ENCODE assay signal across 17 mouse cellular contexts in the genomic region with DNA sequence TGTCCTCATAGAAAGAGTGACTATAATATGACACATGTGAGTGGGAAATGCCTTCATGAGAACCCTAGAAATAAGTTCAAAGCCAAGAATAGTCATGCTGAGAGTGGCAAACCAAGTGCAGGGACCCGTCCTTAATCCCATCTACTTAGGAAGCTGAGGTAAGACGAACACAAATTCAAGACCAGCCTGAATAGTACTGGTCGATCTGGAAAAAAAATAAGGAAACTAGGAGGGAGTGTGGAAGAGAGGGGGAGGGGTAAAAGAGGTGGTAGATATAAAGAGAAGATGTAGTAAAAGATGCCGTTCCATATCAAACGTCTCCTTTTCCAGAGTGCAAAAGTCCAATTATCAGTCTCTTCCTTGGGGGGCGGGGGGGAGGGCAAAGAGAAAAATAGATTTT.
A peak's percentile ranks its signal among the peaks of the same experiment; 100 is the strongest.
DNase-seq lines count a peak whose midpoint lies in the region; ATAC-seq and TF ChIP-seq lines count a peak whose summit lies in the region.
"Had no signal": no experiment of that assay in that cellular context is flagged by ENCODE, and none has a peak within 500 bp of the region (broad histone marks: within the 10 kb centered on the region; RNA-seq: fewer than 3 reads in every experiment).

No protein-coding gene starts in this region.

- H3K27ac ChIP-seq in forebrain, embryonic 10.5 days: 0 out of 2 replicates have a peak overlapping the region, but pooled peaks have one; percentile 0
- no peak overlapping the region for H3K27ac ChIP-seq in forebrain, postnatal 0 days (ENCODE audit: low read depth, low read length)
- no peak overlapping the region for H3K27ac ChIP-seq in forebrain, embryonic 14.5 days (ENCODE audit: low read depth, low read length)
- H3K27ac ChIP-seq in forebrain, embryonic 11.5 days (ENCODE audit: low read depth, low read length): no peak overlapping the region
- no peak overlapping the region for H3K27ac ChIP-seq in forebrain, embryonic 16.5 days (ENCODE audit: low read length)
- H3K27ac ChIP-seq in hindbrain, embryonic 10.5 days: no peak overlapping the region
- H3K27ac ChIP-seq: embryonic facial prominence, embryonic 13.5 days; embryonic facial prominence, embryonic 15.5 days had no signal

- H3K4me1 ChIP-seq in forebrain, embryonic 10.5 days: no peaks in the 10 kb centered on the region
- H3K4me1 ChIP-seq in forebrain, postnatal 0 days (ENCODE audit: insufficient read depth): no peaks in the 10 kb centered on the region
- no peaks in the 10 kb centered on the region for H3K4me1 ChIP-seq in forebrain, embryonic 14.5 days (ENCODE audit: control insufficient read depth, insufficient read depth, low read length)
- H3K4me1 ChIP-seq in forebrain, embryonic 11.5 days (replicated peaks; ENCODE audit: control insufficient read depth, insufficient read depth, low read length): no peaks in the 10 kb centered on the region
- H3K4me1 ChIP-seq in forebrain, embryonic 16.5 days (replicated peaks; ENCODE audit: control insufficient read depth, insufficient read depth, low read length): no peaks in the 10 kb centered on the region
- H3K4me1 ChIP-seq in hindbrain, embryonic 10.5 days (replicated peaks): no peaks in the 10 kb centered on the region
- H3K4me1 ChIP-seq: embryonic facial prominence, embryonic 13.5 days; embryonic facial prominence, embryonic 15.5 days had no signal

- H3K27me3 ChIP-seq in forebrain, embryonic 10.5 days (ENCODE audit: poor library complexity, severe bottlenecking): no peaks in the 10 kb centered on the region
- H3K27me3 ChIP-seq in forebrain, postnatal 0 days (ENCODE audit: insufficient read depth, low read length): no peaks in the 10 kb centered on the region
- no peaks in the 10 kb centered on the region for H3K27me3 ChIP-seq in forebrain, embryonic 14.5 days (replicated peaks; ENCODE audit: control insufficient read depth, insufficient read depth, low read length)
- H3K27me3 ChIP-seq in forebrain, embryonic 11.5 days (ENCODE audit: control insufficient read depth, insufficient read depth, low read length): no peaks in the 10 kb centered on the region
- no peaks in the 10 kb centered on the region for H3K27me3 ChIP-seq in forebrain, embryonic 16.5 days (replicated peaks; ENCODE audit: control insufficient read depth, insufficient read depth, low read length)
- no peaks in the 10 kb centered on the region for H3K27me3 ChIP-seq in hindbrain, embryonic 10.5 days (ENCODE audit: insufficient read depth, poor library complexity, severe bottlenecking)
- H3K27me3 ChIP-seq: CH12.LX; embryonic facial prominence, embryonic 13.5 days; embryonic facial prominence, embryonic 15.5 days; Patski had no signal

- WGBS in forebrain, embryonic 10.5 days: 84% methylated on average over 6 of the region's 6 CpGs
- 61% methylated on average over 6 of the region's 6 CpGs for WGBS in forebrain, postnatal 0 days
- 76% methylated on average over 6 of the region's 6 CpGs for WGBS in forebrain, embryonic 14.5 days
- WGBS in forebrain, embryonic 11.5 days: 87% methylated on average over 6 of the region's 6 CpGs
- 58% methylated on average over 6 of the region's 6 CpGs for WGBS in forebrain, embryonic 16.5 days
- WGBS in hindbrain, embryonic 10.5 days: 87% methylated on average over 6 of the region's 6 CpGs

- no peak overlapping the region for H3K4me2 ChIP-seq in forebrain, postnatal 0 days (ENCODE audit: low read depth)
- no peak overlapping the region for H3K4me2 ChIP-seq in forebrain, embryonic 14.5 days (ENCODE audit: low read length)
- no peak overlapping the region for H3K4me2 ChIP-seq in forebrain, embryonic 11.5 days (ENCODE audit: low read depth, low read length, severe bottlenecking)
- no peak overlapping the region for H3K4me2 ChIP-seq in forebrain, embryonic 16.5 days (ENCODE audit: low read length)
- H3K4me2 ChIP-seq: embryonic facial prominence, embryonic 13.5 days; embryonic facial prominence, embryonic 15.5 days had no signal

- ATAC-seq in forebrain, postnatal 0 days: no peak
- peak; percentile 44 for ATAC-seq in forebrain, embryonic 14.5 days
- no peak for ATAC-seq in forebrain, embryonic 11.5 days (replicated peaks; ENCODE audit: low FRiP score)
- peak; percentile 68 for ATAC-seq in forebrain, embryonic 16.5 days
- ATAC-seq: Patski had no signal

- no peak overlapping the region for H3K4me3 ChIP-seq in forebrain, embryonic 10.5 days
- no peak overlapping the region for H3K4me3 ChIP-seq in forebrain, postnatal 0 days (ENCODE audit: low read depth, low read length)
- H3K4me3 ChIP-seq in forebrain, embryonic 14.5 days (ENCODE audit: low read depth, low read length): no peak overlapping the region
- H3K4me3 ChIP-seq in forebrain, embryonic 11.5 days (ENCODE audit: low read depth, low read length): no peak overlapping the region
- no peak overlapping the region for H3K4me3 ChIP-seq in forebrain, embryonic 16.5 days (replicated peaks; ENCODE audit: low read length)
- H3K4me3 ChIP-seq in hindbrain, embryonic 10.5 days: no peak overlapping the region
- H3K4me3 ChIP-seq: embryonic facial prominence, embryonic 13.5 days; embryonic facial prominence, embryonic 15.5 days; erythroblast, embryonic 14.5 days had no signal

- no peaks in the 10 kb centered on the region; the same call in 1 of the 2 replicates for H3K36me3 ChIP-seq in forebrain, embryonic 10.5 days (replicated peaks)
- H3K36me3 ChIP-seq in forebrain, postnatal 0 days (ENCODE audit: insufficient read depth): no peaks in the 10 kb centered on the region
- H3K36me3 ChIP-seq in forebrain, embryonic 14.5 days (ENCODE audit: control insufficient read depth, insufficient read depth, low read length): 0 out of 2 replicates have a peak, but pooled peaks cover 5% of the 10 kb centered on the region
- no peaks in the 10 kb centered on the region for H3K36me3 ChIP-seq in forebrain, embryonic 11.5 days (ENCODE audit: control insufficient read depth, insufficient read depth, low read length)
- no peaks in the 10 kb centered on the region for H3K36me3 ChIP-seq in forebrain, embryonic 16.5 days (ENCODE audit: control insufficient read depth, insufficient read depth)
- no peaks in the 10 kb centered on the region for H3K36me3 ChIP-seq in hindbrain, embryonic 10.5 days
- H3K36me3 ChIP-seq: embryonic facial prominence, embryonic 13.5 days; embryonic facial prominence, embryonic 15.5 days; G1E had no signal

- no peak for DNase-seq in forebrain, embryonic 10.5 days (ENCODE audit: extremely low spot score, low spot score)
- DNase-seq in forebrain, postnatal 0 days: no peak
- DNase-seq in forebrain, embryonic 14.5 days (ENCODE audit: low spot score): no peak
- DNase-seq in forebrain, embryonic 11.5 days (ENCODE audit: low spot score): no peak
- DNase-seq in hindbrain, embryonic 10.5 days (ENCODE audit: low spot score): no peak
- DNase-seq: cerebellum, adult 11 months; cerebellum, adult 18-20 months; cerebellum, adult 8-10 months; cerebellum, adult 9-11 months; cerebellum, postnatal 36 days had no signal

- no peak for TF ChIP-seq CTCF in forebrain, postnatal 0 days (IDR thresholded peaks at IDR 0.05; ENCODE audit: low read depth)

- no peak overlapping the region for H3K9ac ChIP-seq in forebrain, postnatal 0 days
- no peak overlapping the region for H3K9ac ChIP-seq in forebrain, embryonic 14.5 days (ENCODE audit: low read length)
- no peak overlapping the region for H3K9ac ChIP-seq in forebrain, embryonic 11.5 days (ENCODE audit: low read length)
- no peak overlapping the region for H3K9ac ChIP-seq in forebrain, embryonic 16.5 days (replicated peaks; ENCODE audit: low read depth, low read length)
- H3K9ac ChIP-seq: embryonic facial prominence, embryonic 13.5 days; embryonic facial prominence, embryonic 15.5 days had no signal

- H3K9me3 ChIP-seq in forebrain, embryonic 10.5 days: no peaks in the 10 kb centered on the region
- no peaks in the 10 kb centered on the region for H3K9me3 ChIP-seq in forebrain, postnatal 0 days (ENCODE audit: low read length)
- H3K9me3 ChIP-seq in forebrain, embryonic 14.5 days (replicated peaks; ENCODE audit: control insufficient read depth, low read length): no peaks in the 10 kb centered on the region
- H3K9me3 ChIP-seq in forebrain, embryonic 11.5 days (ENCODE audit: control insufficient read depth, low read length): no peaks in the 10 kb centered on the region
- H3K9me3 ChIP-seq in forebrain, embryonic 16.5 days (ENCODE audit: control insufficient read depth, low read length): no peaks in the 10 kb centered on the region
- no peaks in the 10 kb centered on the region for H3K9me3 ChIP-seq in hindbrain, embryonic 10.5 days
- H3K9me3 ChIP-seq: embryonic facial prominence, embryonic 13.5 days; embryonic facial prominence, embryonic 15.5 days; G1E had no signal

Comparison
In these comparisons a context has a peak if more than half of its experiments do, and no peak if none do; other contexts are left out.
1. ATAC-seq: peak in forebrain, embryonic 14.5 days (single experiment) and forebrain, embryonic 16.5 days (single experiment); none in forebrain, postnatal 0 days (single experiment) and forebrain, embryonic 11.5 days (single experiment).